Mouse (Mus musculus): ENCODE data around the gene Gm10377. TPM values are rescaled to one million over a fixed set of nuclear protein-coding genes. Genes with fewer than 3 reads are reported as not detected.

The Gm10377 gene
- not detected for polyA plus RNA-seq (2017; shearing (Covaris generic))

GRCm38 (mm10) chr14:42797887-42798286, at the start of gene Gm10377:
Gene Gm10377, minus strand, starts transcription at chr14:42797987.

GRCm38 (mm10) chr14:42768721-42769120, 29.1 kb downstream of the Gm10377 start, which contains the start of gene Gm3015:
Gene Gm3015, minus strand, starts transcription at chr14:42768821.

Other genes with a start within 250 kb of the Gm10377 start
- not detected for gene Gm17124, start 198.1 kb downstream of the Gm10377 start, polyA plus RNA-seq (2017; shearing (Covaris generic))
- gene Gm3633, start 156.1 kb downstream of the Gm10377 start, polyA plus RNA-seq (2017; shearing (Covaris generic)) = not detected
- gene Gm10378, start 142.0 kb downstream of the Gm10377 start, polyA plus RNA-seq (2017; shearing (Covaris generic)) = not detected
- not detected for gene Gm3015, start 29.2 kb downstream of the Gm10377 start, polyA plus RNA-seq (2017; shearing (Covaris generic))
- gene Gm21977, start 55.5 kb upstream of the Gm10377 start, polyA plus RNA-seq (2017; shearing (Covaris generic)) = not detected
- not detected for gene Gm8082, start 195.6 kb upstream of the Gm10377 start, polyA plus RNA-seq (2017; shearing (Covaris generic))
- gene Gm10376, start 217.6 kb upstream of the Gm10377 start, polyA plus RNA-seq (2017; shearing (Covaris generic)) = not detected